Mouse (Mus musculus) thymus, adult 18-20 months (tissue): Measurements from ENCODE around the gene Ucp2.

Experiments used
- DNase-seq, 2 experiments: peaks; one replicate each; pipeline ENCODE4 v3.0.0; 2022; ENCODE audit warnings: mixed read lengths in 2 of 2

The Ucp2 gene

GRCm38 (mm10) chr7:100493117-100493483 is at the start of gene Ucp2:
Gene Ucp2, plus strand, starts transcription at chr7:100493337.
- peak; percentile 92 to 96 for DNase-seq

- DNase-seq, result no peak
These were observed 49.4 kb upstream of the Ucp2 start for GRCm38 (mm10) chr7:100443728-100444127.

- no peak for DNase-seq
These were observed 46.9 kb upstream of the Ucp2 start for GRCm38 (mm10) chr7:100446271-100446670.

GRCm38 (mm10) chr7:100448530-100448929 is 44.6 kb upstream of the Ucp2 start:
- DNase-seq, result no peak

- no peak for DNase-seq
These were observed 44.2 kb upstream of the Ucp2 start for GRCm38 (mm10) chr7:100448985-100449384.

GRCm38 (mm10) chr7:100458153-100458552 is 35.0 kb upstream of the Ucp2 start:
- DNase-seq, result no peak

GRCm38 (mm10) chr7:100459862-100460261 is 33.3 kb upstream of the Ucp2 start:
- no peak for DNase-seq

- no peak for DNase-seq
These were observed 31.5 kb upstream of the Ucp2 start for GRCm38 (mm10) chr7:100461621-100462151.

GRCm38 (mm10) chr7:100463194-100463593 is 29.9 kb upstream of the Ucp2 start:
- no peak for DNase-seq

- DNase-seq, result no peak
These were observed 29.4 kb upstream of the Ucp2 start for GRCm38 (mm10) chr7:100463757-100464156.

- no peak for DNase-seq
These were observed 28.9 kb upstream of the Ucp2 start for GRCm38 (mm10) chr7:100464248-100464647.

- DNase-seq, result no peak
These were observed 27.9 kb upstream of the Ucp2 start for GRCm38 (mm10) chr7:100465248-100465647.

GRCm38 (mm10) chr7:100465656-100466309 is 27.4 kb upstream of the Ucp2 start:
- no peak for DNase-seq

- no peak for DNase-seq
These were observed 26.2 kb upstream of the Ucp2 start for GRCm38 (mm10) chr7:100466781-100467510.

GRCm38 (mm10) chr7:100468761-100469160 is 24.4 kb upstream of the Ucp2 start:
- no peak for DNase-seq

GRCm38 (mm10) chr7:100469502-100469901 is 23.6 kb upstream of the Ucp2 start:
- DNase-seq, result no peak

GRCm38 (mm10) chr7:100470796-100471406 is 22.2 kb upstream of the Ucp2 start:
- DNase-seq, result no peak

- DNase-seq, result no peak
These were observed 21.7 kb upstream of the Ucp2 start for GRCm38 (mm10) chr7:100471407-100471797.

- no peak for DNase-seq
These were observed 20.4 kb upstream of the Ucp2 start, which contains the start of gene Ucp3 for GRCm38 (mm10) chr7:100472777-100473176. Gene Ucp3, plus strand, starts transcription at chr7:100472990.

GRCm38 (mm10) chr7:100473846-100474454 is 19.2 kb upstream of the Ucp2 start:
- no peak for DNase-seq

- no peak for DNase-seq
These were observed 18.5 kb upstream of the Ucp2 start for GRCm38 (mm10) chr7:100474680-100475079.

- no peak for DNase-seq
These were observed 13.9 kb upstream of the Ucp2 start for GRCm38 (mm10) chr7:100479100-100479822.

GRCm38 (mm10) chr7:100479823-100480164 is 13.3 kb upstream of the Ucp2 start:
- no peak for DNase-seq
